Mouse (Mus musculus) midbrain, embryonic 15.5 days (tissue): ENCODE measurements around the gene Naip5. TPM values are rescaled to one million over a fixed set of nuclear protein-coding genes. Genes with fewer than 3 reads are reported as not detected.
"Not testable (repeated sequence)": the region's sequence is repeated elsewhere in the genome, so short reads cannot be mapped to it uniquely, and the experiment has no call there.

Experiments
- ATAC-seq: fragments of 200-750 bp; cut with Nextera tagmentation; replicated peaks from 2 replicates; pipeline ENCODE4 v1.8.0; 2017; ENCODE audit warnings: moderate TSS enrichment
- H3K27ac ChIP-seq: fragments of 300-500 bp; sonication (generic); 2 replicates; pipeline ENCODE4 v1.5.1; 2015; ENCODE audit warnings: mild to moderate bottlenecking, inconsistent platforms
- H3K27me3 ChIP-seq: fragments of 300-500 bp; sonication (generic); replicated peaks from 2 replicates; pipeline ENCODE4 v1.6.1; 2015; ENCODE audit warnings: inconsistent platforms
- H3K36me3 ChIP-seq: fragments of 300-500 bp; sonication (generic); replicated peaks from 2 replicates; pipeline ENCODE4 v1.6.1; 2015; ENCODE audit warnings: inconsistent platforms
- H3K4me1 ChIP-seq: fragments of 300-500 bp; sonication (generic); 2 replicates; pipeline ENCODE4 v1.6.1; 2015; ENCODE audit warnings: inconsistent platforms
- H3K4me2 ChIP-seq: fragments of 300-500 bp; sonication (generic); 2 replicates; pipeline ENCODE4 v1.6.1; 2015; ENCODE audit warnings: inconsistent platforms, mild to moderate bottlenecking, moderate library complexity
- H3K4me3 ChIP-seq: fragments of 300-500 bp; sonication (generic); 2 replicates; pipeline ENCODE4 v1.5.1; 2015; ENCODE audit warnings: mild to moderate bottlenecking, inconsistent platforms
- H3K9ac ChIP-seq: fragments of 300-500 bp; sonication (generic); 2 replicates; pipeline ENCODE4 v1.6.1; 2015; ENCODE audit warnings: mild to moderate bottlenecking, inconsistent platforms
- H3K9me3 ChIP-seq: fragments of 300-500 bp; sonication (generic); 2 replicates; pipeline ENCODE4 v1.6.1; 2016; ENCODE audit warnings: inconsistent platforms
- WGBS: fragments of 180-500 bp; shearing (Covaris S2); methylation state at CpG from one replicate; pipeline ENCODE4 v1.1.7; 2015; ENCODE audit warnings: mixed read lengths; 5-methylcytosine and 5-hydroxymethylcytosine counted together
- polyA plus RNA-seq: library from polyadenylated mRNA; unstranded; fragments of >200 nt; fragmentation: Nextera tagmentation; extraction: Ambion mirVana; gene quantifications from 2 replicates; pipeline ENCODE4 v1.2.1, GENCODE M21; 2015

Gene Naip5
- polyA plus RNA-seq, 1 experiment from 2014 or later: 0.09 TPM

DNA sequence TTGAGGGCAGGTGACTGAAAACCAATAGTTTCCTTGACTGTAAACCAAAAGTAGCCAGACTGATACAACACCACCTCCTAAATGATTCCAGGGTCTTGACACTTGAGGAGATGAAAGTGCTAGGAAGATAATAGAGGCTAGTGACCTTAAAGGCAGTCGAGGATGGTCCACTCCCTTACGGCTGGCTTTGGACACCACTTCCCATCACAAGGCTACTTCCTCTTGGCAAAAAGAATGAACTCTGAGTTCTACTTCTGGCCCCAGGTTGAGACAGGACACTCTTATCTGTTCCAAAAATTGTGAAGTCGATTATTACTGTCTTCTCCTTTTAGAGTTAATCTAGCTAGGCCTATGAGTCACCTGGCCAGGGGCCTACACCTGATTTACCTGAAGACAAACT is 50.7 kb downstream of the Naip5 start:
- Histone ChIP-seq H3K36me3 (no peaks in the 10 kb centered on the region), H3K27me3 (no peaks in the 10 kb centered on the region), H3K4me2 (no peak overlapping the region), H3K4me1 (no peaks in the 10 kb centered on the region), H3K27ac (no peak overlapping the region), H3K9me3 (no peaks in the 10 kb centered on the region), H3K9ac (no peak overlapping the region), H3K4me3 (no peak overlapping the region)
- WGBS: 83% methylated on average over 3 of the region's 3 CpGs
- ATAC-seq: no peak

DNA sequence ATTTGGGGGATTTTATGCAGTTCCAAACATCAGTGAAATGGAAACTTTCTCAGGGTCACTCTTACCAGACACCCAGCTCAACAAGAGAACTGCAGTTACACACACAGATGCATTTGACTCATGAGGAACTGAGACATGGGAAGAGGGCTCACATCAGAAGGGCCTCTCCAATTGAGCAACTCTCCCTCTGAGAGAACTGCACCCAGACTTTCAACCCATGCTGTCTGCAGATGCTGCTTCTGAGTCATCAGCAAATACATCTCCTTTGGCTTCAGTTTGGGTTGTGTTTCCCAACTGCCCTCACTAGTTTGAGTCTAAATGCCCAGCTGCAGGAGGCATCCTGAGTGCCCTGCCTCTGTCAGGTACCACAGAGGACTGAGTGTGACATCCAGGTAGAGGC is 63.0 kb downstream of the Naip5 start:
- not testable (repeated sequence) for H3K36me3 ChIP-seq, H3K27ac ChIP-seq, H3K4me2 ChIP-seq, H3K9me3 ChIP-seq, H3K4me1 ChIP-seq, H3K27me3 ChIP-seq, H3K9ac ChIP-seq, H3K4me3 ChIP-seq, ATAC-seq

GRCm38 (mm10) chr13:100174360-100174759 is 71.8 kb downstream of the Naip5 start:
- not testable (repeated sequence) for H3K9me3 ChIP-seq, H3K36me3 ChIP-seq, H3K4me3 ChIP-seq, H3K4me1 ChIP-seq, H3K9ac ChIP-seq, H3K27ac ChIP-seq, H3K4me2 ChIP-seq, H3K27me3 ChIP-seq, ATAC-seq
- WGBS: 79% methylated on average over 4 of the region's 5 CpGs

GRCm38 (mm10) chr13:100166378-100166777 is 79.7 kb downstream of the Naip5 start:
- H3K9ac ChIP-seq, H3K27ac ChIP-seq, H3K4me1 ChIP-seq, H3K9me3 ChIP-seq, H3K4me2 ChIP-seq, H3K4me3 ChIP-seq, H3K36me3 ChIP-seq, ATAC-seq, H3K27me3 ChIP-seq: not testable (repeated sequence)
- 76% methylated on average over 2 of the region's 2 CpGs for WGBS

DNA sequence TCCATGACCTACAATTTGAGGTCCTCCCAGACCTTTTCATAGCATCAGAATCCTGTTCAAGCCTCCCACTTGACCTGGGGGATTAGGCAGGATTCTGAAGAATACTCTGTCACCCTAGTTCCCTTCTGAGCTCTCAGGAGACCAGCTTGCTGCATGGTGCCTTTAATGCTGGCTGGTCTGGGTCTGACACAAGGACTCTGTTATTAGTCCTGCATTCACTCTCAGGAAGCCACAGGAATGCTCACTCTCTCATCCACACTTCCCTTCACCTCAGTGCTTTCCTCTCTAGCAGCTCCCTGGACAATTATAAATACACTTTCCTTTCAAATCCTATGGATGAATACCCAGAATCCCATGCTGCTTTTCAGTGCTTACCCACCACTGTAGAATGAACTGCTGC is 83.7 kb downstream of the Naip5 start:
- H3K4me3 ChIP-seq, H3K36me3 ChIP-seq, H3K27me3 ChIP-seq, ATAC-seq, H3K9me3 ChIP-seq, H3K4me1 ChIP-seq, H3K4me2 ChIP-seq, H3K9ac ChIP-seq, H3K27ac ChIP-seq: not testable (repeated sequence)

Other genes with a start within 250 kb of the Naip5 start
- 29.9 and 30.0 TPM in 2 replicates for gene Mccc2, start 230.7 kb downstream of the Naip5 start, polyA plus RNA-seq
- gene Bdp1, start 142.3 kb downstream of the Naip5 start, polyA plus RNA-seq: 26.5 and 29.1 TPM in 2 replicates
- 359 and 394 TPM in 2 replicates for gene Serf1, start 138.3 kb downstream of the Naip5 start, polyA plus RNA-seq
- gene Smn1, start 121.5 kb downstream of the Naip5 start, polyA plus RNA-seq: 45.5 and 47.0 TPM in 2 replicates
- 0.04 TPM in 1 of 2 replicates, not detected in the other for gene Naip2, start 44.2 kb downstream of the Naip5 start, polyA plus RNA-seq
- gene Naip6, start 71.4 kb upstream of the Naip5 start, polyA plus RNA-seq: 0.08 TPM in 1 of 2 replicates, not detected in the other
- gene Naip1, start 206.5 kb upstream of the Naip5 start, polyA plus RNA-seq: 0.10 TPM in 1 of 2 replicates, not detected in the other
- gene Gtf2h2, start 246.3 kb upstream of the Naip5 start, polyA plus RNA-seq: 69.9 and 70.9 TPM in 2 replicates